Mouse (Mus musculus) stomach, postnatal 0 days (tissue): ENCODE results near the gene G6pc3.

Experiments used
- CTCF ChIP-seq: IDR thresholded peaks from 2 replicates; pipeline ENCODE4 v1.5.1; 2016; ENCODE audit warnings: antibody characterized with exemption, low read depth, mild to moderate bottlenecking, moderate library complexity
- EP300 ChIP-seq: optimal IDR thresholded peaks from 2 replicates; pipeline ENCODE3; 2016; ENCODE audit warnings: antibody characterized with exemption

GRCm38 (mm10) chr11:102241874-102242273 is 52.5 kb downstream of the G6pc3 start:
- peak; percentile 46 for TF ChIP-seq CTCF
- no peak for TF ChIP-seq EP300
